Mouse (Mus musculus) erythroid progenitor cell, adult 5-6 weeks (primary cell): ENCODE measurements around the gene Cat. TPM values are rescaled to one million over a fixed set of nuclear protein-coding genes. Genes with fewer than 3 reads are reported as not detected.
A peak's percentile ranks its signal among the peaks of the same experiment; 100 is the strongest.

Source experiments
- ATAC-seq: replicated peaks from 2 replicates; pipeline ENCODE4 v1.8.0; 2016; ENCODE audit warnings: moderate number of reproducible peaks, mild to moderate bottlenecking, moderate TSS enrichment, inconsistent platforms; ENCODE audit not compliant: poor library complexity, low FRiP score, severe bottlenecking
- total RNA-seq, 2 experiments: library from RNA; stranded (forward) in 1 of 2; stranded (reverse) in 1 of 2; fragments of 150-400 nt in 1 of 2; fragments of 186-747, 209-891 nt in 1 of 2; gene quantifications; 2 replicates each; pipeline versions ENCODE4 v1.2.3 to v1.2.4; 2015 to 2017; ENCODE audit warnings: low replicate concordance in 2 of 2

The Cat gene
- 137 and 155 TPM in 2 replicates for total RNA-seq (2015; ENCODE audit: low replicate concordance)
- 40.8 and 55.7 TPM in 2 replicates for total RNA-seq (2017; ENCODE audit: low replicate concordance)

DNA sequence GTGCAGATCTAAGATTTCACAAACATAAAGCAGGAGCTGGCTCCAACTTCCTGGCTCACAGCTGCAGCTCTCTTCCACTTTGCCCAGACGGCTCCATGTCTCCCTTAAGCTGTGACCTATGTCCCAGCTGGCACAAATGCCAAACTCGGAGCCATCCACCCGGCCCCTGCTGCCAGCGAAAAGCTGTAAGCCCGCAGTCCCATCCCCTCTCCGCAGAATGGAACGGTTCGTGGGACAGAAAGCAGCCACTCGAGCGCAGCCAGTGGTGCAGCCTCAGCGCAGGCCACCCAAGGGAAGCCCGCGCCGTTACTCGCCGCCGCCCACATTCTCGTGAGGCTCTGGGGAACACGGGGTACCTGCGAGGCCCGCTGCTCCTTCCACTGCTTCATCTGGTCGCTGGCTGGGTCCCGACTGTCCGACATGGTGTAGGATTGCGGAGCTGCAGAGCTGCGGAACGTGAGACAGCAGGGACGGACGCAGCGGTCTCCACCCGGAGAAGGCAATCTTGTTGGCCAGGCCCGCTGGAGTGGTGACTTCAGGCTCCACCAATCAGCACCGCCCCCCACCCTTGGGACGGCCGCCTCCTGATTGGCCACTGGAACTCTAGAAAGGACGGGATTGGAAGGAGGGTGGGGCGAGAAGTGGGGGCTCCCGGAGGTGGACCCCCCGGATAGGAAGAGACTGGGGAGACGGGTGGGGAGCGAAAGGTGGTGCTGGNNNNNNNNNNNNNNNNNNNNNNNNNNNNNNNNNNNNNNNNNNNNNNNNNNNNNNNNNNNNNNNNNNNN, at the start of gene Cat:
Gene Cat (minus strand): TSS at position 544 of the 785 bp plus-strand sequence.
- ATAC-seq = peak; percentile 89

DNA sequence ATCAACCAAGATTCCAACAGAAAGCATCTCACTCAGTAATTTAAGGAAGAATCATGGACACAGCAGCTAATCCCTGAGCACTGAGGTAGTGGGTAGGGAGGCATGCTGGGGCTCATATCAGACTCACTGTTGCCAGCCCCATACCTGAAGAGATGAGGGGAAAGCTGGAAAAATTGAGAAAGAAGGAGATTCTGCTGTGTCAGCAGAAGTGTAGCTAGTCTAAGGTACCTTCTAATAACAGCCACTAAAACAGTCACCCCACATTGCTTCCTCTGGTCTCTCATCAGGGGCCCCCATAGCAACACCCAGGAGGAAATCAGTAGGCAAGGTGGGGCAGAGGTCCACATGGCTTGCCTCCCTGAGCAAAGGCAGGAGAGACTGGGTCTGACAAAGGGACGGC, 40.6 kb upstream of the Cat start:
- ATAC-seq = no peak

GRCm38 (mm10) chr2:103516472-103516871, 31.5 kb upstream of the Cat start:
- no peak for ATAC-seq

DNA sequence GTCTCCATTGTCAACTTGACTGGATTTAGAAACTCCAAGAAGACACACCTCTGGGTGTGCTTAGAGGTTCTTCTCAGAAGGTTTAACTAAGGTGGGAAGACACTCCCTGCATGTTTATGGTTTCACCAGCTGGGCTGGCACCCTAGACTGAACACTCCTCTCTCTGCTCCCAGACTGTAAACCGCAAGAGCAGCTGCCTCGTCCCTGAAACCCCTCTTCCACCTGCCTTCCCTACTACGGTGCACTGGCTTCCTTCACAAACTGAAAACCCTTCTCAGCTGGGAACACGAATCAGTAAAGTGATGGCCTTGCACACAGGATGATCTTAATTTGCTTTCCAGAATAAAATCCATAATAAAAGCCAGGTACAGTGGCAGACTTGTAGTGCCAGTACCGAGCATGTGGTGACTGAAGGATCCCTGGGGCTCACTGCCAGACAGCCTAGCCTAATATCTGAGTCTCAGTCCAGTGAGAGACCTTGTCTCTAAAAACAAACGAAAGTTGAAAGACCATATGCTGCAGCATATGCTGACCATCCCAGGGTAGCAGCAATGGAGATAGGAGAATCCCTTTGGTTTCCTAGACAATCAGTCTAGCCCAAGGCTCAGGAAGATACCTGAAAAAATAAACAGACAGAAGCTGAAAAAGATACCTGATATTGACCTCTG, 30.7 kb upstream of the Cat start:
- no peak for ATAC-seq

DNA sequence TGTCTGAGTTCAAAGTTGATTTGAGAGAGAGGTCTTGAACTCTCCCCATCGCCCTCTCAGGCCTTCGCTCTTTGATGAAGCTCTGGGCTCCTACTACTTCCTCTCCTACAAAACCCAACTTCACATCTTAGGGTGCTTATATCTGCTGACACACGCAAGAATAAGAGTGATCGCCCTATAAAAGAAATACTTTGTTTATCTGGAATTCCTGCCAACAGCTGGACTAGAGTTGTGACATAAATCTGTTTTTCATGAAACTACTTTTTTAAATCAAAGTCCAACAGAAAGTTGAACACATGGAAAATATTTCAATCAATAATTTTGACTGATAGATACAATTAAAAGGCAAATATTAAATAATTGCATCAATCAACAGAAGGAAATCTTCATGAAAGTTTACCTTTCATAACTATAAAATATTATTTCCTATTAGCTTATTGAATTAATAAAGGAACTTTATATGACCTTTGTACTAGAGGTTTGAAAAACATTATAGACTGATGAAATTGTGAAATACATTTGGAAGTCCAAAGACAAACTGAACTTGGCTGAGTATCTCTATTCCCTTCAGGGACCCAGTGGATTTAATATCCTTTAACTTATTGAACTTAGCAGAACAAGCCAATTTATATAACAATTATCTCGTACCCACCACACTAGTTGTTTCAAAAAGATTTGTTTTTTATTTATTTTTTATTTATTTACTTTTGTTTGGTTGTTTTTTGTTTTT, 27.3 kb upstream of the Cat start:
- ATAC-seq = no peak

DNA sequence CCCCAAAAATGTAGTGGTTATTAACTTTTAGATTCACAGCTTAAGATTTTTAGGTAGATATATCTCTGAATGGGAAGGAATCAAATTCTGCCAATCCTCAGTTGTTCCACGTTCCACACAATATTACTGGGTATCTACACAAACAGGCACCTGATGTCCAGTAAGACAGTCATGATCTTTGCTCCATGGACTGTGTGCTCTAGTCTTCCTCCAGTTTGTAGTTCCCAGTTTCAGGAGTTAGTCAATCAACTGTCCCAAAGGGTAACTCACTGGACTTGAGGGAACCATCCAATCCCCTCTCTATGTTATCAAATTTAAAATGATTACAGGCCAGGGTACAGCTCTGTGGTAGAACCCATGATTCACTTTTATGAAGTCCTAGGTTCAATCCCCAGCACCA, 26.7 kb upstream of the Cat start:
- no peak for ATAC-seq

DNA sequence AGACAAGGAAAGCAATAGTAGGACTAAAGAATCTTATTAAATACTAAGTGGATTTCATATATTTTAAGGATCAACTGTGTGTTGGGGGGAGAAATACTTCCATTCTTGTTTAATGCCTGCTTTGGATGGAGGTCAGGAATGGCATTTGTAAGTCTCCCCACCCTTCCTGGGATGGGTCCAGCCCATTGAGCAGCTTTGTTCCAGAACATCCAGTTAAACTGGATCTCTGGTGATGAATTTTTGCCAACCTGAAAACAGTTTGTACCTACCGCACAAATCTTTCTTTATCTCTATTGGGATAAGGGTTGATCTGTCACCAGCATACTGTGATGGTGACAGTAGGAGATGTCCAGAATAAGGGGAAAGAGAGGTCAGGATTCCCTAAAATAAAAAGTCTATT, 26.1 kb upstream of the Cat start:
- no peak for ATAC-seq

DNA sequence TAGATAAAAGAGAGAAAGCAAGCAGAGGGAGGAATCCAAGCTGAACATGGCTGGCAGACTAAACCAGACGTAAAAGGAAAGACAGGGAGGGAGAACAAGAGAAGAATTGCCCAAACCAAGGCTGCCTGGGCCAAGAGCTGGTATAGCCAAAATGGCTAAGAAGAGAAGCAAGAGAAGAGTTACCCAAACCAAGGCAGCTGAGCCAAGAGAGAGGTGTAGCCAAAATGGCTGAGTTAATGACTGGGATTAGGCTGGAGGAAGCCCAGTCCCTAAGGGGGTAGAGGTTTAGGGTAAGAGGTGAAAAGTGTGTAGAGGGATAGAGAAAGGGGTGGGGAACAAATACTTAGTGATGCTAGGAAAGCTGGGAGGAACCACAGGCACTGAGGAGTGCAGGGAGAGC, 22.7 kb upstream of the Cat start:
- no peak for ATAC-seq

GRCm38 (mm10) chr2:103505956-103506355, 21.0 kb upstream of the Cat start:
- ATAC-seq = no peak

- ATAC-seq = no peak
Measured at GRCm38 (mm10) chr2:103504463-103504862, 19.5 kb upstream of the Cat start.

DNA sequence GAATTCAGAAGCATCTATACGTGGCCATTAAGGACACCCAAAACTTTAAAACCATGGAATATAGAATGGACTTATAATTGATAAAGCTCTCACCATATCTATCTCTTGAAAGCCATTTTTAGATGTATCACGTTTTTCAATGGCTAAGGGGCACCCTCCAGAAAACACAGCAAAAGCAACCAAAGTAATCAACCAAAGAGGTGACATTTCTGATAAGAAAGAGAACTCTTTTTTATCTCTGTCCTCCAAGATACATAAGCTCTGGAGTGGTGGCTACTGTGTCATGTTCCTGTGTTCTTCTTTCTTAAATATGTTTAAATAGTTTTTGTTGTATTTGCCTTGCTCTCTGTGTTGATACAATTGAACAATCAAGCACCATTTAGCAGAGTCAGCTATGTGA, 15.8 kb upstream of the Cat start:
- ATAC-seq = no peak

DNA sequence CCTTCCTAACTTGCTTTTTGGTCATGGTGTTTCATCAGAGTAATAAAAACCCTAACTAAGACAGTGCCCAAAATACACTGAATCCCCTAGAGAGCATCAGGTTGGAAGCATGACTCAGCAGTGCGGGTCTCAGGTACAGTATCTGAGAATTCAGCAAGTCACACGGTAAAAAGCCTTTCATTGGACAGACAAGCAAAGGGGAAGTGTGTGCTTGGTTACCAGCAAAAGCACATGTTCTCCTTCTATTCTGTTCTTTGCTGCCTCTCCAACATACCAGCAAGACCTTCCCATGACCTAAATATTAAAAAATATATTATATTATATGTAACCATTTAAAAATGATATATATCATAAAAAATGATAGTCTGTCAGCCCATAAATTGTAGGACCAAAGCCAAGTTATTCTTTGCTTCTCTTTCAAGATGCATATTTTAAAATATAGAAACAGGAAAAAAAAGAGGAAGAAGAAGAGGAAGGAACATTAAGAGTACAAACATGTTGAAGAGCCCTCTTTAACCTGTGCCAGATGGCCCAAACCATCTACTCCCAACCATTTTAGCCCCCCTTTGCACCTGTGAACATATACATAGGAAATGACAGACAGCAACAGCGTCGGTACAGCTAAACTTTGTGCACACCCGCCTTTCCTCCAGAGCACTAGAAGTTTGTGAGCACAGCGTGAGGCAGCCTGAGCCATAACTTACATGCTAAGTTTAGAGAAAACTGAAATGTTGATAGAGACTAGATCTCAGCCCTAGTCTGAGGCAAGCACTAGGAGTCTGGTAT, 10.9 kb upstream of the Cat start:
- no peak for ATAC-seq

DNA sequence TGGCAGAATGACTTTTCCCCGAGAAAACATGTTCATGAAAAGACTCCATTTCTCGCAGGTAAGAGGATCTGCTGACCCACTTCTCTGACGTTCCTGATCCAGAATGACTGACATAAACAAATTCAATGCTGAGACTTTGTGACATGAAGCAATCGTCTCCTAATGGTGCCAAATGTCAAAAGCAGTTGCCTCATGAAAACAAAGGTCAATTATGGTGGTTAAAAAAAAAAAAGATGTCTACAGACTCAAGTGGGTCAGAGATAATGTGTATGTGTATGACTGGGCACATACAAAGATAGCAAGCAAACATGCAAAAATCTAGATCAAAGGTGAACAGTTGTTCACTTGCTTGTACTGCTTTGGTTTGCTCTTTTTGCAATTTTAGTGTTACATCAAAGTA, 8.9 kb upstream of the Cat start:
- ATAC-seq = no peak

- no peak for ATAC-seq
Measured at GRCm38 (mm10) chr2:103492526-103492925, 7.6 kb upstream of the Cat start.

DNA sequence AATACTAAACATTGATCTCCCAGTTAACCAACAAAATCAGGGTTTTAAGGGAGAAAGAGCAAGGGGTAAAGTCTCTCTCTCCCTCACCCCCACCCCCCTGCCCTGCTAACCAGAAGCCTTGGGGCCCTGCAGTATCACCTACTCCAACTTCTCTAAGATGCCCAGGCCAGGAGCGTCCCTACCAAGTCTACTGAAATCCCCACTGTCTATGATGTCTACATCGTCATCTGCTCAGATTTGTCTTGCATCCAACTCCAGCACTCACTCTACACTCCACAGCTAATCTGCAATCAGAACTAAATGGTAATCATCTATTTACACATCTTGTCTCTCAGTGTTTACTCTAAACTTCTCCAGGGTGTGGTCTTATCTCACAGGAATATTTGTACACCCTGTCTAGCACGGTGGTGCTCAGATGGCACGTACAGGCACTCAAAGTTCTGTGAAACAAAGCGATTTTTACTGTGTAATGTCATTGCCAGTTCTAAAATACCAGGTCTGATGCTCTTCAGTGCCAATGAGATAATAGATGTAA, 907 bp downstream of the Cat start:
- peak; percentile 50 for ATAC-seq

- ATAC-seq = no peak
Measured at GRCm38 (mm10) chr2:103483289-103483985, 1.5 kb downstream of the Cat start.

GRCm38 (mm10) chr2:103481314-103482231, 3.4 kb downstream of the Cat start:
- ATAC-seq = no peak

DNA sequence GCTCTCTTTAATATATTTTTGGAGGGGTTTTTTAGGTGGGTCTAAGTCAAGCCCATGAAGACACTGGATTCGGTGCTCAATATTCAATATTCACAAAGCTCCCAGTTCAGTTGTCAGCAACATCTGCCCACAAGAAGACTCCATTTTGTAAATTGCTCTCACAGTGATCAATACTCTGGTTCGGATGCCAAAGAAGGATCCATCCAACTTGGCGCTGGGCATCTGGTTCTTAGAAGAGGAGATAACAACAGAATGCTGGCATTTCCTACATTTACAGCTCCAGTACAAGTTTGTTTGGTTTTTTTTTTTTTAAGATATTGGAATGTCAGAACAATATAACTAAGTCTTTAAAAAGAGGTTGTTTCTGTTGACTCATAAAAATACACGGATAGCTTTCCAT, 4.1 kb downstream of the Cat start:
- ATAC-seq = no peak
